Mouse (Mus musculus): ENCODE data around the gene Mast4.

The Mast4 gene

DNA sequence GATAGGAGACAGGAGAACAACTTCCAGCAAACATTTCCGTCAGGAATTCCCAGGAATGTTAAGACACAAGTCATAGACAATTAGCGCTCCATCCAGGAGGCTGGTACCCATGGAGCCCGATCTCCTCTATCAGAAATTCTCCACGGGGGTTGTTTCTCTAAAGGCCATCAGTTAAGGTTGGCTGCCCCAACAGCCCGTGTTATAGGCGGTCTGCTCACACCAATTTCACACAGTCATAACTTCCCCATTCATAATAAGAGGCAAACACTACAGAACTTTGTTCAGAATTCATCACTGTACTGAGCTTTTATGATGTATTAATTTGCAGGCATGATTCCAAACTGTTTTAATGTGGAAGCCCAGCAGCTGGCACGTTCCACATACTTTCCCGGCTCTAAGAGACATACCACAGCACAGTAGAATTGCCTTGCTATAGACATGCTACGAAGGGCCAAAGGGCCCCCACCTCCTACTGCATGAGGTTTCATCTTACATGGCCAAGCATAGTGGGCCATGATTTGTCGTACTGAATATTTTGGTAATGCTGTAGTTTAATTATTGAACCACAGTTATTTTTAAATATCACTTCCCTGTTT lies 19.1 kb downstream of the Mast4 start:
- DNase-seq: no peak

DNA sequence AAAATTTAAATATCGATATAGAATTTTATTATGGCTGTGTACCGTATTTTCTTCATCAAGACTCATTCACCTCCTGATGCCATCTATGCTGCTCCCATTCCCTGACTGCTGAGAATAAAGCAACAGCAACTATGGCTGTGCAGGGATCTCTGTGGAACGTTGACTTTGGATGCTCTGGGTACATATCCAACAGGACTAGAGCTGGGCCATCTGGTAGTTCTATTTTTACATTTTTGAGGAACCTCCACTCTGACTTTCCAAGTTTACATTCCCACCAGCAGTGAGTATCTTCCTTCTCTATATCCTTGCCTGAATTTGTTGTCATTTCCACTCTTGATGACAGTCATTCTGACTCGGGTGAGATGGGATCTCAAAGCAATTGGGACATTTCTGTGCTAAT lies 26.0 kb downstream of the Mast4 start:
- no peak for DNase-seq

DNA sequence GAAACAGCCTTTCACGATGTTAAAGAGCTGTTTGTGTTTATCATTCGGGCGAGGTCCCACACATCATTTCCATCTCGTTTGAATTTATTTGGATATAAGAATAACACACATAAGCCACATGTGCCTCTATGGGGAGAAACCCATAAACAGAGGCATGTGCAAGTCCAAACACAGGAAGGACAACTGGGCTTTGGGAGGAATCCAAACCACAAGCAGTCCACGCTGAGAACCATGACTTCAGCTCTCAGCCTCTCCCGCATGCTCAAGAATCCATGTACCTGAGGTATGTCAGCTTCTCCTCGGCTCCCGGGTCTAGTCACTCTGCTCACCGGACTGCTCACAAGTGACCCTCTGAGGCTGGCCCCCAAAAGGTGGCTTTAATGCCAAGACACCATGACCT lies 30.5 kb downstream of the Mast4 start:
- DNase-seq: no peak

DNA sequence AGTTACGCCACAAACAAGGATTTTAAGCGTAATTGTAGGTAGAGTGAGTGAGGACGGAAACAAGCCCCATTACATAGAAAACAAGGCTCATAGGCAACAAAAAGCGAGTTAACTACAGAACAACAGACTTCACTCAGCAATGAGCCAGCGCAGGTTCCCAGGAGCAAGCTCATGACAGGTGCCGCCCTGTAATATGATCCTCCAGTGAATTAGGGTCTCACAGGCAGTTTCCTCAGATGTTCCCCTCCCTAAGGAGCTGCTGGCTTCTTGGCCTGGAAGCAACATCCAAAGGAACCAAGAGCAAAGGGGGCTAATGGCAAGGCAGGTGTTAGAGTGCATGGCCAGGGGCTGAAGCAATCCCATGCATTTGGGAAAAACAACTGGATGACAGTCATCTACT lies 31.8 kb downstream of the Mast4 start:
- DNase-seq: no peak

DNA sequence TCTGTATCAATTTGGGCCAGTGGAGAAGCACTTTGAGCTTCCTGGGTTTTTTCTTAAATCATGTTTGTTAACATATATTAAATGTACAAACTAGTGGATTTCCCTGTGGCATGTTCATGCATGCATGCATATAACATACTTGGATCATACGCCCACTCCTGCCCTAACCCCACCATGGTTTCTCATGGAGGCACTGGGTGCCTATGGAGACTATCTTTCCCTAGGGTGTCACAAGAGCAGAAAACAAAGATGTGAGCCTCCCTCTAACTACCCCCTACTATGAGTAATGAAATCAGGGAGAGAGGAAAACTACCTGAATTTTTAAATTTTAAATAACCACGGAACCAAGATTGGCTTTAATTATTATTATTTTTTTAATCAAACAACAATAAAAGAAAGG lies 32.2 kb downstream of the Mast4 start:
- no peak for DNase-seq

DNA sequence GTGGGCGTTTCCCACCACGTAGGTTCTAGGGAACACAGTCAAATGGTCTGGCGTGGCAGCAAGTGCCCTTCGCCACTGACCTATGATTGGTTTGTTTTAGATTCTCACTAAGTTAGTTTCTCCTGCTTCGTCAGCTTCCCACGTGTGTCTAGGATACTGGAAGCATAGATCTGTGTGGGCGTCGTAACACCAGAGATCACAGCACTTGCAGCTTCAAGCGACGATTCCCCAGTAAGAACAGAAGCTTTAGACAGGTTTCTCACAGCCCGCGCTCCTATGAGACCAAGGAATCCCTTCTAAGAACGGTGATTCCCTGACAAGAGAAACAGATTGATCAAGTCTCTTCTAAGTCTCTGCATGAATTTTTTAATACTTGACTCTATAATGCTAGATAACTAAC lies 39.9 kb downstream of the Mast4 start:
- no peak for DNase-seq

DNA sequence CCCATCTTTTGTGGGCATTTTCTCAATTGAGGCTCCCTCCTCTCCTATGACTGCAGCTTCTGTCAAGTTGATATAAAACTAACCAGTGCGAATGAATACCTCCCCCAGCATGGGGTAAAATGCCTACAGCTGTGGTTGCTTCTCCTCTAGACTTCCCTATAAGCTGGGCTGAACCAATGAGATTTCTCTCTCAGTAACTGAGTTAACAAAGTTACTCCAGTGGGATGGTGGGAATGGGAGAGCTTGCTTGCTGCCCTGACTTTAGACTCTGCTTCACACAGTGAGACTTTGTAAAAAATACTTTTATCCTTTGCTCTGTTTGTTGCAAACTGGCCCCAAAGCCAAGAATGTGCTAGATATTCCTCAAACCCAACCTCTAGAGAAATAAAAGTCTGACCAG lies 41.2 kb downstream of the Mast4 start:
- no peak for DNase-seq

DNA sequence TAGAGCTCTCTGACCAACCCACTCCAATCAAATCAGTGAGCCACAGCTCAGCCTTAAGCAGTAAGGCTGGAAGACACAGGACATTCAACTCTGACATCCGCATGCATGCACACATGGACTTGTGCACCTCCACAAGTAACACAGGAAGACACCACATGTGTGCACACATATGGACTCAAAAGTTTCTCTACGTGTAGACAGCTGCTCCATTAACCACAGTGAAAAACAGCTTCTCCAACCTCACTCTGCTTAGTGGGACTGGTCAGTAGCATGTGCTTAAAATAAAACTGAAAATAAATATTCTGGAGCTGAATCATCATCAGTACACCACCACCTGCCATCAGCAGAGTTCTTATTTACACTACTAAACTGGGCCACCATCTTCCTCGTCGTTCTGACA lies 43.2 kb downstream of the Mast4 start:
- no peak for DNase-seq

DNA sequence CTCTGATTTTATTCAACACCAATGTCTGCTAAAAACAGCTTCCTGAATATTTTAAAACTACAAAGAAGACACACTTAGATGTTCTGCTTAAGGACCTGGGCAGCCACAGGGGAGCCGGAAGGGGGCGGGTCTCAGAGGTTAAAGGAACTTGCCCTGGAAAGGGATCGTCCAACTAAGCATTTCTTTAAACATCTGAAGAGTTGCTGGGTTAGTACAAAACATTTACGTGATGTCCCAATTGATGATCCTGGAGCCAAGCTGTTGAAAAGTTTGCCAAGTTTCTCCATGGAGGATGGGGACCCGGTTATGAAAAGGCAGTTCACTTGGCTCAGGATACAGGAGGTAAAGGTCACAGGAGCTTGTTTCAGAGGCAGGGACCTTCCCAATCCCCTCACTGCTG lies 48.5 kb downstream of the Mast4 start:
- no peak for DNase-seq

DNA sequence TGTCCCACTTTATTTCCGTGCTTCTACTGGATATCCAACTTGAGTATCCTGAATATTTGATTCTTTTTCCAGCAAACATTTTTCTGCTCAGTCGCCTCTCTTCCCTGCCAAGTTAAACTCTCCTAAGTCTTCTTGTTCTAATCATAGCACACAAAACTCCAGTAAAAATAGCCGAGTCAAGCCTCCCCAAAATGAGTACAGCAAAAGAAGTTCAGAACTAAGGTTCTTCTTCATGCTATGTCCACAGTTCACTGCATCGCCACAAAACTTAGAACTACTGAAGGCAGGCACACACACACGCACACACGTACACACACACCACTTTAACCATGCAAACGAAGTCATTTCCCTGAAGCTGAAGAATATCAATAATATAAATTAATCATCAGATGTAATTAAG lies 49.3 kb downstream of the Mast4 start:
- DNase-seq: no peak

DNA sequence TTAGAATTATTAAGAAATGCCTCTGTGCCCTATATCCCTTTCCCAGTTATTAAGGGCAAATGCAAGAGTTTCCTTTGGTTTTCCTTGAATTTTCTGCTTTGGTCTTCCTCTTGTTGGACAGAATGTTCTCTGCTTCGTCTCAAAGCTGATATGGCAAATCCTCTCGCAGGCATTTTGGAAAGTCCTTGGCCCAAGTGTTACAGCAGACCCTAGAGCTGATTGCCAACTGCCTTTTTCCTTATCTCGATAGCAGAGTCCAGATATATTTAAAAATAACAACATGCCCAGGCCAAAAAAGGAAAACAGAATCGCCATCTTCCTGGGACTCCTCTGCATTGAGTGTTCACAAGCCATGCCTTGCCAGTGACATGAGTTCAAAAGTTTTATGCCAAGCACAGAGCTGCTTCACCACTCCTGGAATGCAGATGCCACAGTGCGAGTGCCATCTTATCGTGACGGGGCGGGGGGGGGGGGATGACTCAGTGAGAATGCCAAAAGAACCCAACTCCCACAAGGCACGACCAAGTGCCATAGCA lies 63.4 kb downstream of the Mast4 start:
- DNase-seq: no peak

DNA sequence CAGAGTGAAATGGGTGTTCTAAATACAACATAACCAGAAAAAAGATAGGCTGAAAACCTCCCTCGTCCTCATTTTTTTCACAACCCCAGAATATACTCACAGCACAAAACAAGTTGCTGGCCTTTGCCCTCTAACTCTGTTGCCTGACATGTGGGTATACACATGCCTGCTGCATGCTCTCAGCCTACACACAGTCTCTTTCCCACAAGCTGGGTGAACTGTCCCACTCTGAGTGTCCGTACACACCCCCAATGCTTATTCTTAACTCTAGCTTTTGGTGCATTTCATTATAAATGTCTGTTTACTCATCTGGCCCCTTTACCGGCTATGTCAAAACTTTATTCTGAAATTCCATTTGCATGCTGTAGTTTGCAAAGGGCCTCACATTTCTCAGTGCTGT lies 71.6 kb downstream of the Mast4 start:
- no peak for DNase-seq

DNA sequence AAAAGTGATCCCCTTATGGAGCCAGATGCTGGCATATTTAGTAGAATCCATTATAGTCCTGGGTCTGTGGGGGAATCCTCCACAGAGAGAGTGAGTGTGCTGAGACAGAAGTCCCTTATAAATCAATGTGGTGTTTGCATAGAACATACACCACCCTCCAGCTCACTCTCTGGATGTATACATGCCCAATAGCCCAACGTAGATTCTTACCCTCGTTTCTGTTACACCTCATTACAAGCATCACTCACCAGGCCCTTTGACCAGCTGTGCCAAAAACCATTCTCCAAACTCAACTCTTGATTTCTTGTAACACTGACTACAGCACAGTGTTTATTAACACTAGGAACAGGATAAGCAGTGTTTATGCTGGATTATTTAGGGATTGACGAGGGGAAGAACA lies 72.2 kb downstream of the Mast4 start:
- DNase-seq: no peak

DNA sequence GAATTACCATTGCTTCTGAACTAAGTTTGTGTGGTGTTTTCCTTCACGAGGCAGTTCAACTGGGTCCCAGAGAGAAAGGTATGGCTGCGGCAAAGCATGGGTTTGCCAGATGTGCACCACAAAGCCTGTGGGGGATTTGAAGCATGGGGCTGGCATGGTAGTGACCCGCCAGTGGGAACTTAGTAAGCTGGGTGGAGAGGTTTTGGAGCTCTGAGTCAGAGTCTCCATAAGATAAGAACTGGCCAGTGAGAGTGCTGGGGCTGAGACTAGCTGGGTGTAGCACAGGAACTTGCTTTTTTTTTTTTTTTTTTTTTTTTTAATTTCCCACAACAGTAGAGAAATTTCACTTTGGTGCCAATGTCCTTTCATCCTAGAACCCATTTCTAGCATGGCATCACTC lies 73.9 kb downstream of the Mast4 start:
- DNase-seq: no peak

DNA sequence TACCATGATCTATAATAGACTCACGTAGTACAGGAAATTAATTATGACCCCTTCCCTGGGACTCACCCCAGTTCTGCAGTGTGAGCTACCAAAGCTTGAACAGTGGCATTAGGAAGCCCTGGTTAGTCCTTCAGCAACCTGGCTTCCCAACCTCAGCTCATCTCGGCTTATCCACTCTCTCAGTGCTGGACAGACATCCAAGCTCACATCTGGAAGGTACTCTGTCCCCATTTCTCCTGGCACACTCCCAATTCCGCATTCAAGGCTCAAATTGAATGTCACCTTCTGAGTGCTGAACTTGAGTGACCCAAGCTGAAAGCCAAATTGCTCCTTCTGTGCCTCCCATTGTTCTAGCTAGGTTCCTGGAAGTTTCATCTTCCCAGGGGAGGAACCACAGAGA lies 76.2 kb downstream of the Mast4 start:
- DNase-seq: no peak

DNA sequence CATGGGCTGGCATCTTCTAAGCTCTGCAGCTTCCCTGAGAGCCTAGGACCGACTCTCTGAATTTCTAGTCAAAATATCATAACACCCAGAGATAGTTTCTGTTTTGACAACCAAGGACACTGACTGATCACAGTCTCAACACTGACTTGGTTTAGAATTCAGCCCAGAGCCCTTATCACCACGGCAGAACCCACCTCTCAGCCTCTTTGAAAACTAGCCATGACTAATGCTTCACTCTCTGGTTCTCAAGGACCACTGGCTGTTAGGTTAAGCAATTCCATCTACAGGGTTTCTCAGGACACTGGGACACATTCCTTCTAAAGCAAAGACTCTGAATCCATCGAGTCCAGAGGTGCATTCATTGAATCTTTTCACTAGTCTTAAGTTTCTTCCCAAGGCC lies 79.4 kb downstream of the Mast4 start:
- DNase-seq: no peak

DNA sequence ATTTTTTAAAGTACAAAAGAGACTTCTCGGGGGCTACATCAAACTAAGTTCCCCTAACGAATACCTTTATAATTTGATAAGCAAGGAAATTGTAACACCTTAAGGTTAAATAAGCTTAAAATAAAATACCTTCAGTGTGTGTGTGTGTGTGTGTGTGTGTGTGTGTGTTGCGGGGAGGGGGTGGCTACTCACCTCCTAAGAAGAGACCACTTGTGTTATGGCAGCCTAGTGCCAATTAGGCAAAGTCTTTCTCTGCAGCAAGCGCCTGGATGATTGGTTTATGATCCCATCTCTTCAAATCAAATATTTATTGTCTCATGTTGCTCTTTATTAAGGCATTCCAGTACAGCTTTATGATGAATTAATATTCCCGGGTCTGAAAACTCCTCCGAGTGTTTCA lies 81.2 kb downstream of the Mast4 start:
- DNase-seq: no peak

DNA sequence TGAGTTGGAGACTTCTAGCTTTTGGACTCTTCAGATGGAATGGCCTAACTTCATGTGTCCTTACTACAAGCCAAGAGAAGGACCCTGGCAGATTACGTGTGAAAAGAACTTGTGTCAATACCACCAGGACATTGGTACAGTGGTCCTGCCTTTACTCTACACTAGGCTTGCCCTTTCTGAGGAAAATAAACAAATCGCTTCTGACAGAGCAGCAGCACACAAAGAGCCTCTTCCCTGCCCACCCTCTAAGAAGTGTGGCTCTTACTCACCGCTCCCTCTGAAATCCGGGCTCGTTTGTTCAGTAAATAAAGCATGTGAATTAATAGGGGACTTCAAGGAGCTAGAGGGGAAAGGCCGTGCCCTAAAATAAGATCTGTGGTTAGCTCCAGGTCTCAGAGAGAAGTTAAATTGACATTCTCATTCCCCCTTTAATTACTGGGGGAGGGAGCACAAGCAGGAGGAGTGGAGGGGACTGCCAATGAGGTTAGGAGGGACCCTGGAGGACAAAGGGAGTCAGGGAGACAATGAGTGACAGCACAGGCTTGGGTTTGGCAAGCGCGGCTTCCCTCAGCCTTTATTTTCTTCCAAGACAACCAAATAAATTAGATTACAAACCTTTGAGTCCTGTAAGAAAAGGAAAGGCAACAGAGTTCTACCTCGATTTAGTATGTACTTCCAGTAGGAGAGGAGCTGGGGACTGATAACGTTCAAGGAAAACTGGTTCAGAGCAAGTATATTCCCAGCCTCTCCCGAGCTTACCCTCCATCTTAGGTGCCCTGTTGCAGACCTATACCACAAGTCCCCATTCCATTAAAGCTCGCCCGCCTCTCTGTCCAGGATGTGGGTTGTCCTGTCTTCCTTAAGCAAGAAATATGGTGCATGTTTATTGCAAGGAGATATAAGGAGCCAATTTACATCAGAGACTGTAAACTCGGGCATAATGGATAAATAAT lies 85.9 kb downstream of the Mast4 start:
- no peak for DNase-seq

DNA sequence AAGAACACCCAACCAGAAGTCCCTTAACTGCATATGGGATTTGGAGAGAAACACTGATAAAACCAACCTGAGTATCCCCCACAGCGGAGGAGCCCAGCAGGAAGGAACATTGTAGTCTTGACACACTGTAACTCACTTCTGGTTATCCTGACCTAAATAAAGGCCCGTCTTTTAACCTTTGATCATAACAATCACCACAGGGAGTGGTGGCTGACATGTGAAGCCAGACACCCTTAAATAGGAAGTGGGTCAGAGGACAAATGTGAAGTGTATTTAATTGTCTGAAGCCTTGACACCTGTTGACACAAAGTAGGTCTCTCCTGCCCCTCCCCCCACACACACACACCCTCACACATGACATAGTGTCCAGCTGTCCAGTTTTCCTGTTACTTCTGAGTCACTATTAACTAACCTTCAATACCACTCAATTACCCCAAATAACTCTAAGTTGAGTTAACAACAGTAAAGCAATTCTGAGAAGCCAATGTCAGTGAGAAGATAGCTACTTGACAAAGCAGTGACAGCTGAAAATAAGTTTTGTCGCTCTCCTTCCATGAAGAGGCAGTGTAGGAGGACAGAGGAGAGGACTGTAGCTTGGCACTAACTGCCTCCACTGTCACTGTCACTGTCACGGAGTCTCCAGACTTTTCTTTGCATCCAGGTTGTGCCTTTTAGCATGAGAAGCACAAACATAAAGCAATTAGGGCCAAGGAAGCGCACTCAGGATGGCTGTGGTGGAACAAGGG lies 87.2 kb downstream of the Mast4 start:
- no peak for DNase-seq

DNA sequence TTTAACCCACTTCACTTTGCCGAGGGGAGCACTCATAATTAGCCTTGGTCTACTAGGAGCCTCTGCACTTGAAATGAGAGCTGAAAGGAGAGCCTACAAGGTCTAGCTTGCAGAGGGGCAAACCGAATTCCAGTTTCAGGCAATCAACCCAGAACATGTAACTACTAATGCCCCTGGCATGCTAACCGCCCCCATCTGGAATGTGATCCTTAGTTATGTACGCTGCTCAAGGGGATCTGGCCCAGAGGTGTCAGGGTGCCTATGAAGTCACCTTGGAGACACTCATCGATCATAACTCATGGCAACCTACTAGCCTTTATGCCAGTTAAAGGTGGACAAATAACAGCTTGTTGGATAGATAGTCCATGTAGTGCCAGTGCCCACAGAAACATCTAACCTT lies 88.9 kb downstream of the Mast4 start:
- DNase-seq: no peak

DNA sequence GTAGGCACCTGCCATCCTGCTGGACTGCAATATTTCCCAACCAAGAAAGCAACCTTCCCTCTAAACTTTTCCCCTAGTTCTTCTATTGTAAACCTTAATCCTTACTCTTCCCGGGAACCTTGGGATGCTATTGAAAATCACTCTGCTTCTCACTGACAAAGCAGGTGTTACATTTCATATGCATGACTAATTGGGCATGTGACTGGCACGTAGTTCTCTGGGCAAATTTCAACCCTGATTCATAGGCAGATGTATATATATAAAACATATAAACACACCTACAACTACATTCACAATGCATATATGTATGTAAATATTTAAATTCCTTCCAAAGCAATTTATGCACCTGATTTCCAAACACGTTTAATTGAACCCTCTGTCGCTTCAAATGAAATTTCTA lies 90.2 kb downstream of the Mast4 start:
- no peak for DNase-seq

DNA sequence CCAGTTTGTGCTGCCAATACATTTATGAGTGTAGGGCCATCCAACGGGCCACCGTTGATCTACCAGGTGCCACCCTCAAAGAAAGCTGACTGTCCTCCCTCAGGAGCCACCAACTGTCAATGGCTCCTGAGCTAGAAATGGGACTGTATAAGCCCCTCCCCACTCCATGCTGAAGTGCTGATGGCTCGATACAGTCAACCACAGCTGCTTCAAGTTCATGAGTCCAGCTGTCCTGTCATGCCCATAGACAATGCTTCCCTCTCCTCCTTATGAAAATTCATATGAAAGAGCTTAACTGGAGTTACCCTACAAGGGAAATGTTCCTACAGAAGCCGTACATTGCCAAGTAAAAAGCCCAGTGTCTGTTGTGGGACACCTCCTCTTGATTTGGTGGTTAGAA lies 93.2 kb downstream of the Mast4 start:
- DNase-seq: no peak

DNA sequence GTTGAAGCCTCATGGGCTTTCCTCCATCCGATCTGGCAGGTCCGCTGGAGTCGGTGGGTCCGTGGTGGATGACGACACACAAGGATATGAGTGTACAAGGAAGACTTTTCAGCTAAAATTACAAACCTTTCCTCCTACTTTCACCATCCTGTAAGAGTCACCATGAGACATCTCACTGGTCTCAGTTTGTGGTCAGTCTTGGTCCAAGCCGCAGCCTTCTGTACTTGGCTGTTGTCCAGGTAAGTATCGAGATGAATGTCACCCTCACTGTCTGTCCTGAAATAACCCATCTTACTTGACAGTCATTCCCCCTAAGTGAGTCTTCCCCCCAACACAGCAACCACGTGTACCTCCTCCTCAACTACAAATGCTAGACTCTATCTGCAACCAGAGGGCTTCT lies 94.6 kb downstream of the Mast4 start:
- DNase-seq: no peak

Measured in cerebellum, adult 11-12 months (tissue).